Comparison of ENCODE assay signal across 15 mouse cellular contexts in the genomic region with DNA sequence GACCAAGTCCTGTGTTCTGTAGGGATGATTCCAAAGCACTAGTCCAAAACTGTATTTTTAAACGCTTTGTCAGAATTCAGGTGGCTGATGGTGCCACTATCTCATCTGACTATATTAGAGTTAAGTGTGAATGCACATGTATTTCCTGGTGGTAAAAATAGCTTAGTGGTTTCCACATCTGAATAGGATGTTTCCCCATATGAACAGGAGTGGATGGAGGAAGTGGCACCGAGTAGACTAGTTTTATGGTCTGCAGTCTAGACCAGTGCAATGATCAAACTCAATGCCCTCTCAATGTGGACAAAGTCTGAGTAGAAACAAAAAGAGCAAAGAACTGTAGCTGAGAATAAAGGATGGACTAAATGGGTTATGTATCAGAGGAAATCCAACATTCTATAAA.
"Had no signal": no experiment of that assay in that cellular context is flagged by ENCODE, and none has a peak within 500 bp of the region (broad histone marks: within the 10 kb centered on the region; RNA-seq: fewer than 3 reads in every experiment).

No protein-coding gene starts in this region.

- H3K9ac ChIP-seq: kidney, embryonic 15.5 days; liver, embryonic 13.5 days; liver, postnatal 0 days; lung, embryonic 15.5 days; midbrain, embryonic 12.5 days; neural tube, embryonic 15.5 days; stomach, embryonic 15.5 days had no signal

- H3K27me3 ChIP-seq: kidney, embryonic 15.5 days; liver, embryonic 13.5 days; lung, embryonic 15.5 days; midbrain, embryonic 12.5 days; neural tube, embryonic 15.5 days; stomach, embryonic 15.5 days had no signal

- ATAC-seq: liver, postnatal 0 days; midbrain, embryonic 16.5 days had no signal

- H3K4me3 ChIP-seq: kidney, embryonic 15.5 days; limb, embryonic 10.5 days; liver, embryonic 13.5 days; lung, embryonic 15.5 days; midbrain, embryonic 12.5 days; neural tube, embryonic 15.5 days; stomach, embryonic 15.5 days had no signal

- H3K36me3 ChIP-seq: kidney, embryonic 15.5 days; limb, embryonic 10.5 days; liver, embryonic 13.5 days; lung, embryonic 15.5 days; midbrain, embryonic 12.5 days; neural tube, embryonic 15.5 days; stomach, embryonic 15.5 days had no signal

- H3K4me1 ChIP-seq: lung, embryonic 15.5 days; midbrain, embryonic 12.5 days; stomach, embryonic 15.5 days had no signal

- DNase-seq: kidney, adult 2 months; kidney, postnatal 14 days; liver, embryonic 13.5 days; liver, postnatal 0 days; lung, postnatal 14 days; right cerebral cortex, postnatal 4 days; spleen, adult 18-20 months; thymus, adult 2 months had no signal

- H3K9me3 ChIP-seq: kidney, embryonic 15.5 days; limb, embryonic 10.5 days; liver, embryonic 13.5 days; lung, embryonic 15.5 days; midbrain, embryonic 12.5 days; neural tube, embryonic 15.5 days; stomach, embryonic 15.5 days had no signal

- H3K27ac ChIP-seq: kidney, embryonic 15.5 days; limb, embryonic 10.5 days; liver, embryonic 13.5 days; lung, embryonic 15.5 days; midbrain, embryonic 12.5 days; neural tube, embryonic 15.5 days; stomach, embryonic 15.5 days had no signal

- H3K4me2 ChIP-seq: kidney, embryonic 15.5 days; liver, embryonic 13.5 days; lung, embryonic 15.5 days; midbrain, embryonic 12.5 days; neural tube, embryonic 15.5 days; stomach, embryonic 15.5 days had no signal
